Mouse (Mus musculus) layer of hippocampus, adult 18-20 months (tissue): ENCODE results near the gene Nat8f7. TPM values are rescaled to one million over a fixed set of nuclear protein-coding genes. Genes with fewer than 3 reads are reported as not detected.
"Not testable (repeated sequence)": the region's sequence is repeated elsewhere in the genome, so short reads cannot be mapped to it uniquely, and the experiment has no call there.

Experiments used
- DNase-seq, 2 experiments: peaks; one replicate each; pipeline ENCODE4 v3.0.0; 2022; ENCODE audit warnings: low spot score in 2 of 2
- long read RNA-seq: library from polyadenylated mRNA; stranded (forward); transcript quantifications from one replicate; pipeline ENCODE4 v2.0.0, GENCODE M21; 2021
- microRNA-seq, 2 experiments: library from miRNA; unstranded; fragments of <30 nt; microRNA quantifications; one replicate each; pipeline ENCODE4 v1.2.0; 2021
- total RNA-seq, 2 experiments: library from RNA; stranded (reverse); gene quantifications; 2 replicates each; pipeline ENCODE4 v1.2.3; 2021

The Nat8f7 gene
- 1 to 10 TPM; 3.4 to 4.0 TPM for total RNA-seq
- long read RNA-seq = 0 reads

GRCm38 (mm10) chr6:85713105-85713504, at the start of gene Nat8f7:
Nat8f7 (minus strand) TSS chr6:85713205.
- DNase-seq = not testable (repeated sequence)

- not testable (repeated sequence) for DNase-seq
These were observed 49.7 kb upstream of the Nat8f7 start for GRCm38 (mm10) chr6:85762678-85763077.

GRCm38 (mm10) chr6:85755705-85756249, 42.8 kb upstream of the Nat8f7 start:
- not testable (repeated sequence) for DNase-seq

GRCm38 (mm10) chr6:85709607-85710006, 3.4 kb downstream of the Nat8f7 start:
- DNase-seq = not testable (repeated sequence)

GRCm38 (mm10) chr6:85709206-85709605, 3.8 kb downstream of the Nat8f7 start:
- not testable (repeated sequence) for DNase-seq

- DNase-seq = not testable (repeated sequence)
These were observed 11.1 kb downstream of the Nat8f7 start for GRCm38 (mm10) chr6:85701943-85702342.

Small RNA genes lying within 50 kb of the gene (microRNA-seq; reads per million reads assigned to microRNA genes)
- gene Gm27317 = 0 reads per million in 2 experiments

Other genes starting within 250 kb of the Nat8f7 start
- 10 to 100 TPM; 86.4 to 86.8 TPM for gene Fbxo41, start 210.2 kb downstream of the Nat8f7 start, total RNA-seq
- 10 to 100 TPM; 38.7 to 53.2 TPM for gene Egr4, start 199.6 kb downstream of the Nat8f7 start, total RNA-seq
- 1 to 10 TPM; 6.7 to 7.0 TPM for gene Alms1, start 125.7 kb downstream of the Nat8f7 start, total RNA-seq
- 1 to 10 TPM; 2.1 to 3.4 TPM for gene Nat8f3, start 52.5 kb upstream of the Nat8f7 start, total RNA-seq
- gene Nat8f6, start 107.7 kb upstream of the Nat8f7 start, total RNA-seq = 1 to 10 TPM; 1.1 to 1.3 TPM
- 1 to 10 TPM; 6.7 to 7.3 TPM for gene Nat8f5, start 107.8 kb upstream of the Nat8f7 start, total RNA-seq
- 1 to 10 TPM; 4.4 to 4.6 TPM for gene Nat8, start 118.9 kb upstream of the Nat8f7 start, total RNA-seq
- gene Nat8f2, start 156.0 kb upstream of the Nat8f7 start, total RNA-seq = 1 to 10 TPM; 2.4 to 4.2 TPM
- gene Nat8f4, start 191.7 kb upstream of the Nat8f7 start, total RNA-seq = 1 to 10 TPM; 7.6 to 8.5 TPM
- 10 to 100 TPM; 81.6 to 98.0 TPM for gene Tprkb, start 198.7 kb upstream of the Nat8f7 start, total RNA-seq
- 10 to 100 TPM; 24.8 to 28.5 TPM for gene Nat8f1, start 202.5 kb upstream of the Nat8f7 start, total RNA-seq
- gene Dusp11, start 248.5 kb upstream of the Nat8f7 start, total RNA-seq = 10 to 100 TPM; 71.2 to 76.1 TPM